Mouse (Mus musculus) MEL (cell line): ENCODE measurements around the gene A730061H03Rik. TPM values are rescaled to one million over a fixed set of nuclear protein-coding genes. Genes with fewer than 3 reads are reported as not detected.

Experiments used
- DNase-seq: peaks from one replicate; pipeline ENCODE4 v3.0.0; 2011; ENCODE audit warnings: low read depth, low spot score
- H3K27ac ChIP-seq: 2 replicates; pipeline ENCODE4 v1.5.1; 2012; ENCODE audit warnings: low read depth, mild to moderate bottlenecking, control low read depth, low read length, moderate library complexity; ENCODE audit not compliant: control insufficient read depth
- H3K27me3 ChIP-seq, 2 experiments: fragments of 150-350 bp in 1 of 2; sonication (generic) in 1 of 2; 2 replicates each; pipeline ENCODE4 v1.6.1; 2012; ENCODE audit warnings: low read length in 2 of 2, mild to moderate bottlenecking in 2 of 2, improper control_type of control experiment in 1 of 2, moderate library complexity in 1 of 2; ENCODE audit not compliant: insufficient read depth in 2 of 2, control insufficient read depth in 1 of 2
- H3K36me3 ChIP-seq, 2 experiments: 2 replicates each; pipeline ENCODE4 v1.6.1; 2012 to 2014; ENCODE audit warnings: low read length in 2 of 2, improper control_type of control experiment in 1 of 2, inconsistent platforms in 1 of 2, mild to moderate bottlenecking in 1 of 2; ENCODE audit not compliant: insufficient read depth in 2 of 2, control insufficient read depth in 1 of 2
- H3K4me1 ChIP-seq, 2 experiments: fragments of 150-350 bp in 1 of 2; sonication (generic) in 1 of 2; 2 replicates each; pipeline ENCODE4 v1.6.1; 2012; ENCODE audit warnings: low read length in 2 of 2, improper control_type of control experiment in 1 of 2, mild to moderate bottlenecking in 1 of 2; ENCODE audit not compliant: insufficient read depth in 2 of 2, control insufficient read depth in 1 of 2
- H3K4me3 ChIP-seq, 2 experiments: fragments of 150-350 bp in 1 of 2; sonication (generic) in 1 of 2; 2 replicates each; pipeline ENCODE4 v1.5.1; 2012; ENCODE audit warnings: low read depth in 2 of 2, low read length in 2 of 2, mild to moderate bottlenecking in 2 of 2, moderate library complexity in 2 of 2, control low read depth in 1 of 2, improper control_type of control experiment in 1 of 2; ENCODE audit not compliant: control insufficient read depth in 1 of 2, insufficient read depth in 1 of 2
- H3K79me2 ChIP-seq: 2 replicates; pipeline ENCODE4 v1.6.1; 2012; ENCODE audit warnings: mild to moderate bottlenecking, low read length, moderate library complexity; ENCODE audit not compliant: control insufficient read depth, poor library complexity, insufficient read depth
- H3K9ac ChIP-seq: 2 replicates; pipeline ENCODE4 v1.6.1; 2012; ENCODE audit warnings: low read depth, mild to moderate bottlenecking, control low read depth, low read length, moderate library complexity; ENCODE audit not compliant: control insufficient read depth, poor library complexity, severe bottlenecking
- H3K9me3 ChIP-seq: fragments of 150-350 bp; sonication (generic); replicated peaks from 2 replicates; pipeline ENCODE4 v1.6.1; 2012; ENCODE audit warnings: mild to moderate bottlenecking, low read length, improper control_type of control experiment, moderate library complexity; ENCODE audit not compliant: insufficient read depth
- BHLHE40 ChIP-seq: IDR thresholded peaks from 2 replicates; pipeline ENCODE4 v1.6.1; 2012; ENCODE audit warnings: low read depth, mild to moderate bottlenecking, inconsistent platforms, low read length, improper control_type of control experiment, borderline replicate concordance
- CHD1 ChIP-seq: IDR thresholded peaks from 2 replicates; pipeline ENCODE4 v1.6.1; 2012; ENCODE audit warnings: low read depth, mild to moderate bottlenecking, inconsistent platforms, low read length, improper control_type of control experiment
- CHD2 ChIP-seq: IDR thresholded peaks from 2 replicates; pipeline ENCODE4 v1.6.1; 2011; ENCODE audit warnings: low read length, improper control_type of control experiment
- CTCF ChIP-seq, 3 experiments: IDR thresholded peaks in 2 of 3; conservative IDR thresholded peaks in 1 of 3; 2 replicates each; pipeline ENCODE4 v1.5.1; 2011 to 2012; ENCODE audit warnings: low read length in 3 of 3, low read depth in 2 of 3, mild to moderate bottlenecking in 2 of 3, improper control_type of control experiment in 1 of 3, inconsistent platforms in 1 of 3, mixed read lengths in 1 of 3, moderate library complexity in 1 of 3; ENCODE audit not compliant: control insufficient read depth in 1 of 3, insufficient read depth in 1 of 3, poor library complexity in 1 of 3, severe bottlenecking in 1 of 3
- E2F4 ChIP-seq: IDR thresholded peaks from 2 replicates; pipeline ENCODE4 v1.6.1; 2011; ENCODE audit warnings: low read depth, low read length, improper control_type of control experiment, borderline replicate concordance
- ELF1 ChIP-seq: IDR thresholded peaks from 2 replicates; pipeline ENCODE4 v1.6.1; 2014; ENCODE audit warnings: low read depth, mild to moderate bottlenecking, inconsistent platforms, low read length, improper control_type of control experiment, moderate library complexity
- EP300 ChIP-seq, 2 experiments: IDR thresholded peaks; 2 replicates each; pipeline ENCODE4 v1.6.1; 2011; ENCODE audit warnings: improper control_type of control experiment in 2 of 2, low read length in 2 of 2, low read depth in 1 of 2, mild to moderate bottlenecking in 1 of 2
- ETS1 ChIP-seq: IDR thresholded peaks from 2 replicates; pipeline ENCODE4 v1.6.1; 2012; ENCODE audit warnings: low read depth, mild to moderate bottlenecking, inconsistent platforms, low read length, improper control_type of control experiment, moderate library complexity
- GABPA ChIP-seq: IDR thresholded peaks from 2 replicates; pipeline ENCODE4 v1.6.1; 2012; ENCODE audit warnings: low read depth, mild to moderate bottlenecking, inconsistent platforms, low read length, improper control_type of control experiment, moderate library complexity
- GATA1 ChIP-seq: IDR thresholded peaks from 2 replicates; pipeline ENCODE4 v1.6.1; 2011; ENCODE audit warnings: low read depth, low read length, improper control_type of control experiment
- JUND ChIP-seq: IDR thresholded peaks from 2 replicates; pipeline ENCODE4 v1.6.1; 2011; ENCODE audit warnings: low read depth, mild to moderate bottlenecking, improper control_type of control experiment, low read length
- KAT2A ChIP-seq: conservative IDR thresholded peaks from 2 replicates; pipeline ENCODE4 v1.6.1; 2012; ENCODE audit warnings: low read depth, low read length, improper control_type of control experiment, inconsistent platforms
- MAFK ChIP-seq: IDR thresholded peaks from 2 replicates; pipeline ENCODE4 v1.6.1; 2011; ENCODE audit warnings: low read depth, mild to moderate bottlenecking, low read length, improper control_type of control experiment, borderline replicate concordance
- MAX ChIP-seq: IDR thresholded peaks from 2 replicates; pipeline ENCODE4 v1.6.1; 2011; ENCODE audit warnings: low read length, improper control_type of control experiment
- MAZ ChIP-seq: IDR thresholded peaks from 2 replicates; pipeline ENCODE4 v1.6.1; 2012; ENCODE audit warnings: low read depth, mild to moderate bottlenecking, inconsistent platforms, low read length, improper control_type of control experiment
- MEF2A ChIP-seq: IDR thresholded peaks from 2 replicates; pipeline ENCODE4 v1.6.1; 2014; ENCODE audit warnings: low read depth, mild to moderate bottlenecking, inconsistent platforms, low read length, improper control_type of control experiment; ENCODE audit not compliant: poor library complexity, insufficient replicate concordance, severe bottlenecking; ENCODE audit errors: extremely low read depth
- MXI1 ChIP-seq: IDR thresholded peaks from 2 replicates; pipeline ENCODE4 v1.6.1; 2011; ENCODE audit warnings: mild to moderate bottlenecking, low read depth, low read length, improper control_type of control experiment
- MYB ChIP-seq: IDR thresholded peaks from 2 replicates; pipeline ENCODE4 v1.6.1; 2011; ENCODE audit warnings: mild to moderate bottlenecking, low read depth, low read length, improper control_type of control experiment
- MYC ChIP-seq: IDR thresholded peaks from 2 replicates; pipeline ENCODE4 v1.6.1; 2011; ENCODE audit warnings: low read depth, mild to moderate bottlenecking, low read length, improper control_type of control experiment, moderate library complexity
- NRF1 ChIP-seq: IDR thresholded peaks from 2 replicates; pipeline ENCODE4 v1.6.1; 2014; ENCODE audit warnings: low read depth, mild to moderate bottlenecking, inconsistent platforms, low read length, improper control_type of control experiment, moderate library complexity; ENCODE audit not compliant: poor library complexity, insufficient read depth, severe bottlenecking
- POLR2A ChIP-seq, 2 experiments: IDR thresholded peaks; 2 replicates each; pipeline ENCODE4 v1.6.1; 2011 to 2012; ENCODE audit warnings: low read length in 2 of 2, mild to moderate bottlenecking in 2 of 2, control low read depth in 1 of 2, improper control_type of control experiment in 1 of 2, low read depth in 1 of 2, moderate library complexity in 1 of 2; ENCODE audit not compliant: control insufficient read depth in 1 of 2, insufficient read depth in 1 of 2, poor library complexity in 1 of 2
- POLR2AphosphoS2 ChIP-seq: IDR thresholded peaks from 2 replicates; pipeline ENCODE4 v1.6.1; 2011; ENCODE audit warnings: low read length, improper control_type of control experiment
- POLR2AphosphoS5 ChIP-seq: IDR thresholded peaks from 2 replicates; pipeline ENCODE4 v1.6.1; 2012; ENCODE audit warnings: low read depth, borderline replicate concordance, mild to moderate bottlenecking, inconsistent platforms, low read length, moderate library complexity, mixed read lengths
- RAD21 ChIP-seq: IDR thresholded peaks from 2 replicates; pipeline ENCODE4 v1.6.1; 2011; ENCODE audit warnings: mild to moderate bottlenecking, low read depth, low read length, improper control_type of control experiment
- RCOR1 ChIP-seq: IDR thresholded peaks from 2 replicates; pipeline ENCODE4 v1.6.1; 2012; ENCODE audit warnings: low read depth, mild to moderate bottlenecking, inconsistent platforms, low read length, improper control_type of control experiment
- SIN3A ChIP-seq: IDR thresholded peaks from 2 replicates; pipeline ENCODE4 v1.6.1; 2012; ENCODE audit warnings: low read length, improper control_type of control experiment, inconsistent platforms
- TAL1 ChIP-seq: IDR thresholded peaks from 2 replicates; pipeline ENCODE4 v1.6.1; 2012; ENCODE audit warnings: mild to moderate bottlenecking, inconsistent platforms, low read length, moderate library complexity, mixed read lengths
- TBP ChIP-seq: IDR thresholded peaks from 2 replicates; pipeline ENCODE4 v1.8.0; 2011; ENCODE audit warnings: low read depth, low read length, improper control_type of control experiment
- TCF12 ChIP-seq: IDR thresholded peaks from 2 replicates; pipeline ENCODE4 v1.6.1; 2014; ENCODE audit warnings: low read depth, mild to moderate bottlenecking, inconsistent platforms, low read length, improper control_type of control experiment, moderate library complexity
- UBTF ChIP-seq: IDR thresholded peaks from 2 replicates; pipeline ENCODE4 v1.6.1; 2012; ENCODE audit warnings: low read depth, mild to moderate bottlenecking, inconsistent platforms, low read length, improper control_type of control experiment, moderate library complexity, borderline replicate concordance; ENCODE audit not compliant: insufficient read depth
- USF1 ChIP-seq: IDR thresholded peaks from 2 replicates; pipeline ENCODE4 v1.6.1; 2014; ENCODE audit warnings: low read depth, mild to moderate bottlenecking, inconsistent platforms, low read length, improper control_type of control experiment, moderate library complexity
- USF2 ChIP-seq, 2 experiments: IDR thresholded peaks; 2 replicates each; pipeline ENCODE4 v1.6.1; 2011 to 2012; ENCODE audit warnings: improper control_type of control experiment in 2 of 2, low read length in 2 of 2, borderline replicate concordance in 1 of 2, inconsistent platforms in 1 of 2, low read depth in 1 of 2, mild to moderate bottlenecking in 1 of 2; ENCODE audit not compliant: insufficient read depth in 1 of 2
- ZC3H11A ChIP-seq: IDR thresholded peaks from 2 replicates; pipeline ENCODE4 v1.6.1; 2012; ENCODE audit warnings: low read depth, mild to moderate bottlenecking, inconsistent platforms, low read length, improper control_type of control experiment
- ZKSCAN1 ChIP-seq: IDR thresholded peaks from 2 replicates; pipeline ENCODE4 v1.6.1; 2012; ENCODE audit warnings: low read depth, mild to moderate bottlenecking, inconsistent platforms, low read length, improper control_type of control experiment, moderate library complexity
- ZMIZ1 ChIP-seq: IDR thresholded peaks from 2 replicates; pipeline ENCODE4 v1.6.1; 2012; ENCODE audit warnings: low read depth, mild to moderate bottlenecking, inconsistent platforms, low read length, improper control_type of control experiment, moderate library complexity
- ZNF384 ChIP-seq: IDR thresholded peaks from 2 replicates; pipeline ENCODE4 v1.6.1; 2012; ENCODE audit warnings: low read depth, mild to moderate bottlenecking, inconsistent platforms, low read length, improper control_type of control experiment
- polyA plus RNA-seq, 2 experiments: library from polyadenylated mRNA; stranded (reverse) in 1 of 2; unstranded in 1 of 2; fragments of >175 nt in 1 of 2; fragments of >200 nt in 1 of 2; gene quantifications; 2 replicates each; pipeline versions ENCODE4 v1.2.1 to v1.2.4; 2012; ENCODE audit warnings: low replicate concordance in 2 of 2, low read depth in 1 of 2; ENCODE audit not compliant: insufficient read length in 2 of 2, insufficient read depth in 1 of 2, missing spikeins in 1 of 2
- total RNA-seq: library from RNA; depleted of rRNA; stranded (reverse); fragments of 300-350 nt; gene quantifications from 2 replicates; pipeline ENCODE4 v1.2.3, GENCODE M21; 2012

A730061H03Rik gene
- total and polyA plus RNA-seq, 3 experiments, result 0.73 to 0.86 TPM; not detected in 1

GRCm38 (mm10) chr14:55559799-55560201 is 406 bp downstream of the A730061H03Rik start, which contains the start of gene Dcaf11:
TSS of gene Dcaf11 (plus strand) at chr14:55560006.
- peak within 1 kb of the TSS; percentile 68 to 81 for H3K4me3 ChIP-seq
- peaks cover 7 to 30% of the 10 kb centered on the region in 2 experiments; a peak in 3 of 4 replicates for H3K4me1 ChIP-seq
- H3K79me2 ChIP-seq, result no peaks in the 10 kb centered on the region; the same call in none of the 2 replicates
- DNase-seq, result peak; percentile 97
- peak within 1 kb of the TSS; percentile 87 for H3K27ac ChIP-seq
- peak within 1 kb of the TSS; percentile 75 for H3K9ac ChIP-seq
- H3K27me3 ChIP-seq, result no peaks in the 10 kb centered on the region
- peaks cover 0 to 24% of the 10 kb centered on the region in 2 experiments; a peak in 2 of 4 replicates for H3K36me3 ChIP-seq
- no peaks in the 10 kb centered on the region for H3K9me3 ChIP-seq
- TF ChIP-seq POLR2AphosphoS2, result peak; percentile 23; the same call in 1 of the 2 replicates
- peak; percentile 4; the same call in 1 of the 2 replicates for TF ChIP-seq POLR2AphosphoS5
- no peak for TF ChIP-seq MAZ
- no peak for TF ChIP-seq BHLHE40
- no peak for TF ChIP-seq MYB
- peak; percentile 62; the same call in 1 of the 2 replicates for TF ChIP-seq SIN3A
- peak; percentile 67 to 72 for TF ChIP-seq POLR2A (IDR thresholded peaks at IDR 0.05; ENCODE audit: control insufficient read depth in 1 of 2, insufficient read depth in 1 of 2, low read depth in 1 of 2, low read length in 2 of 2, poor library complexity in 1 of 2)
- TF ChIP-seq MXI1, result no peak; the same call in 1 of the 2 replicates
- TF ChIP-seq USF1, result 0 out of 2 replicates have a peak, but pooled peaks have one; percentile 39
- TF ChIP-seq TBP, result no peak
- no peak for TF ChIP-seq GATA1
- peak; percentile 52; the same call in 1 of the 2 replicates for TF ChIP-seq ELF1
- no peak for TF ChIP-seq ZKSCAN1
- no peak; a peak in 1 of 4 replicates for TF ChIP-seq EP300 (IDR thresholded peaks at IDR 0.05; ENCODE audit: low read depth in 1 of 2, low read length in 2 of 2)
- no peak for TF ChIP-seq CHD1
- no peak for TF ChIP-seq KAT2A
- TF ChIP-seq JUND, result no peak
- TF ChIP-seq USF2 (IDR thresholded peaks at IDR 0.05; ENCODE audit: borderline replicate concordance in 1 of 2, insufficient read depth in 1 of 2, low read depth in 1 of 2, low read length in 2 of 2), result no peak
- no peak for TF ChIP-seq RAD21
- no peak for TF ChIP-seq ZNF384
- TF ChIP-seq MAFK, result no peak
- TF ChIP-seq MYC, result no peak
- TF ChIP-seq MAX, result no peak
- TF ChIP-seq NRF1, result peak; percentile 84
- no peak for TF ChIP-seq ZC3H11A
- TF ChIP-seq E2F4, result no peak; the same call in 1 of the 2 replicates
- no peak for TF ChIP-seq GABPA
- TF ChIP-seq TAL1, result no peak
- TF ChIP-seq ZMIZ1, result no peak; the same call in 1 of the 2 replicates
- no peak for TF ChIP-seq CHD2
- no peak for TF ChIP-seq ETS1
- 0 out of 6 replicates have a peak, but pooled peaks of 1 of the 3 experiments have one; percentile 5 for TF ChIP-seq CTCF (IDR thresholded peaks at IDR 0.05 in 2 of 3, conservative IDR thresholded peaks at IDR 0.05 in 1 of 3; ENCODE audit: control insufficient read depth in 1 of 3, insufficient read depth in 1 of 3, low read depth in 2 of 3, low read length in 3 of 3, poor library complexity in 1 of 3, severe bottlenecking in 1 of 3)
- no peak for TF ChIP-seq MEF2A
- peak; percentile 69; the same call in 1 of the 2 replicates for TF ChIP-seq UBTF
- TF ChIP-seq TCF12, result 0 out of 2 replicates have a peak, but pooled peaks have one; percentile 30
- TF ChIP-seq RCOR1, result no peak
